Mouse (Mus musculus): ENCODE measurements around the gene Bpnt1.

- TF ChIP-seq CTCF (IDR thresholded peaks at IDR 0.05; ENCODE audit: low read depth, low read length) (no peak), POLR2A (IDR thresholded peaks at IDR 0.05; ENCODE audit: extremely low read depth, insufficient read depth, low read length) (no peak)
Observed at GRCm38 (mm10) chr1:185369979-185370378, 38.0 kb downstream of the Bpnt1 start.

Measured in liver, adult 2 months (tissue).